Mouse (Mus musculus): ENCODE results near the gene Afmid. TPM values are rescaled to one million over a fixed set of nuclear protein-coding genes. Genes with fewer than 3 reads are reported as not detected.

The Afmid gene
- polyA plus RNA-seq, 1 experiment from 2014 or later = 5.7 TPM

- ATAC-seq = no peak
- WGBS = 88% methylated on average over 11 of the region's 13 CpGs
- Histone ChIP-seq H3K4me1 (ENCODE audit: control insufficient read depth, insufficient read depth, low read length) (no peaks in the 10 kb centered on the region), H3K27me3 (replicated peaks; ENCODE audit: control insufficient read depth, insufficient read depth, low read length) (no peaks in the 10 kb centered on the region), H3K4me2 (ENCODE audit: low read length) (no peak overlapping the region), H3K9ac (ENCODE audit: low read length) (no peak overlapping the region), H3K4me3 (ENCODE audit: low read depth, low read length) (no peak overlapping the region), H3K9me3 (replicated peaks; ENCODE audit: control insufficient read depth, low read length) (no peaks in the 10 kb centered on the region), H3K27ac (ENCODE audit: low read depth, low read length) (no peak overlapping the region), H3K36me3 (ENCODE audit: control insufficient read depth, insufficient read depth, low read length) (peaks cover 62% of the 10 kb centered on the region)
- no peak for DNase-seq (ENCODE audit: low spot score)
Observed at GRCm38 (mm10) chr11:117816389-117816996, 9.2 kb upstream of the Afmid start.

- no peaks in the 10 kb centered on the region for H3K27me3 ChIP-seq (replicated peaks; ENCODE audit: control insufficient read depth, insufficient read depth, low read length)
- H3K4me2 ChIP-seq (ENCODE audit: low read length) = no peak overlapping the region
- H3K4me3 ChIP-seq (ENCODE audit: low read depth, low read length) = no peak overlapping the region
- no peaks in the 10 kb centered on the region for H3K9me3 ChIP-seq (replicated peaks; ENCODE audit: control insufficient read depth, low read length)
- 55% methylated on average over 8 of the region's 8 CpGs for WGBS
- no peak for ATAC-seq
- peaks cover 57% of the 10 kb centered on the region for H3K36me3 ChIP-seq (ENCODE audit: control insufficient read depth, insufficient read depth, low read length)
- no peak overlapping the region for H3K27ac ChIP-seq (ENCODE audit: low read depth, low read length)
- DNase-seq (ENCODE audit: low spot score) = no peak
- H3K4me1 ChIP-seq (ENCODE audit: control insufficient read depth, insufficient read depth, low read length) = peaks cover 2% of the 10 kb centered on the region; the same call in 1 of the 2 replicates
- no peak overlapping the region for H3K9ac ChIP-seq (ENCODE audit: low read length)
Observed at GRCm38 (mm10) chr11:117819095-117819494, 6.6 kb upstream of the Afmid start.

- WGBS = 91% methylated on average over 7 of the region's 7 CpGs
- DNase-seq (ENCODE audit: low spot score) = no peak
- Histone ChIP-seq H3K36me3 (ENCODE audit: control insufficient read depth, insufficient read depth, low read length) (peaks cover 46% of the 10 kb centered on the region), H3K27me3 (replicated peaks; ENCODE audit: control insufficient read depth, insufficient read depth, low read length) (no peaks in the 10 kb centered on the region), H3K9me3 (replicated peaks; ENCODE audit: control insufficient read depth, low read length) (no peaks in the 10 kb centered on the region), H3K4me3 (ENCODE audit: low read depth, low read length) (no peak overlapping the region), H3K4me2 (ENCODE audit: low read length) (no peak overlapping the region), H3K4me1 (ENCODE audit: control insufficient read depth, insufficient read depth, low read length) (peaks cover 11% of the 10 kb centered on the region), H3K9ac (ENCODE audit: low read length) (no peak overlapping the region), H3K27ac (ENCODE audit: low read depth, low read length) (no peak overlapping the region)
- ATAC-seq = no peak
Observed at GRCm38 (mm10) chr11:117820173-117820572, 5.6 kb upstream of the Afmid start.

GRCm38 (mm10) chr11:117821868-117822267 lies 3.9 kb upstream of the Afmid start:
- no peaks in the 10 kb centered on the region for H3K9me3 ChIP-seq (replicated peaks; ENCODE audit: control insufficient read depth, low read length)
- peaks cover 12% of the 10 kb centered on the region for H3K4me1 ChIP-seq (ENCODE audit: control insufficient read depth, insufficient read depth, low read length)
- H3K4me2 ChIP-seq (ENCODE audit: low read length) = no peak overlapping the region
- no peak overlapping the region for H3K9ac ChIP-seq (ENCODE audit: low read length)
- no peak for DNase-seq (ENCODE audit: low spot score)
- no peak for ATAC-seq
- no peak overlapping the region for H3K4me3 ChIP-seq (ENCODE audit: low read depth, low read length)
- peaks cover 33% of the 10 kb centered on the region for H3K36me3 ChIP-seq (ENCODE audit: control insufficient read depth, insufficient read depth, low read length)
- no peak overlapping the region for H3K27ac ChIP-seq (ENCODE audit: low read depth, low read length)
- WGBS = 90% methylated on average over 9 of the region's 9 CpGs
- no peaks in the 10 kb centered on the region for H3K27me3 ChIP-seq (replicated peaks; ENCODE audit: control insufficient read depth, insufficient read depth, low read length)

- Histone ChIP-seq H3K4me2 (ENCODE audit: low read length) (no peak overlapping the region), H3K36me3 (ENCODE audit: control insufficient read depth, insufficient read depth, low read length) (peaks cover 28% of the 10 kb centered on the region; the same call in 1 of the 2 replicates), H3K9ac (ENCODE audit: low read length) (no peak overlapping the region), H3K27ac (ENCODE audit: low read depth, low read length) (no peak overlapping the region), H3K27me3 (replicated peaks; ENCODE audit: control insufficient read depth, insufficient read depth, low read length) (no peaks in the 10 kb centered on the region), H3K9me3 (replicated peaks; ENCODE audit: control insufficient read depth, low read length) (no peaks in the 10 kb centered on the region), H3K4me1 (ENCODE audit: control insufficient read depth, insufficient read depth, low read length) (peaks cover 16% of the 10 kb centered on the region), H3K4me3 (ENCODE audit: low read depth, low read length) (no peak overlapping the region)
- ATAC-seq (no peak), DNase-seq (ENCODE audit: low spot score) (no peak)
- WGBS = 81% methylated on average over 7 of the region's 7 CpGs
Observed at GRCm38 (mm10) chr11:117822728-117823241, 2.9 kb upstream of the Afmid start.

GRCm38 (mm10) chr11:117823411-117823810 lies 2.3 kb upstream of the Afmid start:
- H3K27ac ChIP-seq (ENCODE audit: low read depth, low read length) = no peak overlapping the region
- 90% methylated on average over 6 of the region's 6 CpGs for whole genome bisulfite sequencing
- no peaks in the 10 kb centered on the region for H3K27me3 ChIP-seq (replicated peaks; ENCODE audit: control insufficient read depth, insufficient read depth, low read length)
- ATAC-seq (no peak), DNase-seq (ENCODE audit: low spot score) (no peak)
- peaks cover 20% of the 10 kb centered on the region for H3K4me1 ChIP-seq (ENCODE audit: control insufficient read depth, insufficient read depth, low read length)
- no peak overlapping the region for H3K4me3 ChIP-seq (ENCODE audit: low read depth, low read length)
- H3K9ac ChIP-seq (ENCODE audit: low read length) = no peak overlapping the region
- no peaks in the 10 kb centered on the region for H3K9me3 ChIP-seq (replicated peaks; ENCODE audit: control insufficient read depth, low read length)
- no peak overlapping the region for H3K4me2 ChIP-seq (ENCODE audit: low read length)
- peaks cover 28% of the 10 kb centered on the region; the same call in 1 of the 2 replicates for H3K36me3 ChIP-seq (ENCODE audit: control insufficient read depth, insufficient read depth, low read length)

GRCm38 (mm10) chr11:117824060-117824969 lies 1.4 kb upstream of the Afmid start:
- peak; percentile 77 for ATAC-seq
- peaks cover 26% of the 10 kb centered on the region; the same call in 1 of the 2 replicates for H3K36me3 ChIP-seq (ENCODE audit: control insufficient read depth, insufficient read depth, low read length)
- H3K9ac ChIP-seq (ENCODE audit: low read length) = peak overlapping the region; percentile 56
- H3K4me1 ChIP-seq (ENCODE audit: control insufficient read depth, insufficient read depth, low read length) = peaks cover 22% of the 10 kb centered on the region
- H3K4me3 ChIP-seq (ENCODE audit: low read depth, low read length) = peak overlapping the region; percentile 34
- H3K9me3 ChIP-seq (replicated peaks; ENCODE audit: control insufficient read depth, low read length) = no peaks in the 10 kb centered on the region
- H3K27ac ChIP-seq (ENCODE audit: low read depth, low read length) = peak overlapping the region; percentile 76; the same call in 1 of the 2 replicates
- peak overlapping the region; percentile 74 for H3K4me2 ChIP-seq (ENCODE audit: low read length)
- WGBS = 11% methylated on average over 23 of the region's 23 CpGs
- H3K27me3 ChIP-seq (replicated peaks; ENCODE audit: control insufficient read depth, insufficient read depth, low read length) = no peaks in the 10 kb centered on the region
- peak; percentile 85 for DNase-seq (ENCODE audit: low spot score)

GRCm38 (mm10) chr11:117826164-117826563 lies 440 bp downstream of the Afmid start:
- H3K27me3 ChIP-seq (replicated peaks; ENCODE audit: control insufficient read depth, insufficient read depth, low read length) = no peaks in the 10 kb centered on the region
- H3K4me2 ChIP-seq (ENCODE audit: low read length) = peak overlapping the region; percentile 74
- ATAC-seq (peak; percentile 28), DNase-seq (ENCODE audit: low spot score) (peak; percentile 56)
- H3K27ac ChIP-seq (ENCODE audit: low read depth, low read length) = peak overlapping the region; percentile 76
- H3K4me3 ChIP-seq (ENCODE audit: low read depth, low read length) = peak overlapping the region; percentile 34
- H3K4me1 ChIP-seq (ENCODE audit: control insufficient read depth, insufficient read depth, low read length) = peaks cover 22% of the 10 kb centered on the region
- peak overlapping the region; percentile 56 for H3K9ac ChIP-seq (ENCODE audit: low read length)
- H3K9me3 ChIP-seq (replicated peaks; ENCODE audit: control insufficient read depth, low read length) = no peaks in the 10 kb centered on the region
- H3K36me3 ChIP-seq (ENCODE audit: control insufficient read depth, insufficient read depth, low read length) = peaks cover 11% of the 10 kb centered on the region; the same call in 1 of the 2 replicates
- 2% methylated on average over 5 of the region's 5 CpGs for WGBS

All from forebrain, embryonic 14.5 days (tissue).